Mouse (Mus musculus): ENCODE results near the gene Shmt1. TPM values are rescaled to one million over a fixed set of nuclear protein-coding genes. Genes with fewer than 3 reads are reported as not detected.

Gene Shmt1
- polyA plus RNA-seq, 1 experiment, result 27.4 TPM

DNA sequence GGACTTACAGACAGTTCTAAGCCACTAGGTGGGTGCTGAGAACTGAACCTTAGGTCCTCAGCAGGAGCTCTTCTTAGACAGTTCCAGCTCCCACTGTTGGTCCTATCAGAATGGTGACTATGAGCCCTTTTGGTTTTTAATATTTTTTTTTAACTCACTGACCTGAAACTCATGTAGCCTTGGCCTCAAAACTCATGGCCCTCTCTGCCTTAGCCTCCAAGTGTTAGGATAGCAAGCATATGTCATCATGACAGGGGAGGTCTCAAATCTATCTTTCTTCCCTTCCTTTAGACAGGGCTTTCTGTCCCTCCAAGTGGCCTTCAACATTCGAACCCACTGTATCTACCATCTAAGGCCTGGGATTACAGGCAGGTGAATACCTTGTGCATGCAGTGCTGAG lies 10.6 kb downstream of the Shmt1 start:
- H3K27me3 ChIP-seq (ENCODE audit: control insufficient read depth, insufficient read depth, low read length), result no peaks in the 10 kb centered on the region
- no peak for DNase-seq
- TF ChIP-seq CTCF (IDR thresholded peaks at IDR 0.05; ENCODE audit: borderline replicate concordance, control insufficient read depth, extremely low read depth, insufficient read depth, low read length, poor library complexity) (no peak), POLR2A (IDR thresholded peaks at IDR 0.05; ENCODE audit: control insufficient read depth, extremely low read depth, insufficient read depth, low read length, poor library complexity) (no peak)
- no peak overlapping the region for H3K27ac ChIP-seq (ENCODE audit: control insufficient read depth, insufficient read depth, low read length)
- 96% methylated on average over 1 of the region's 1 CpGs for WGBS
- no peak overlapping the region for H3K4me3 ChIP-seq (ENCODE audit: control insufficient read depth, insufficient read depth, low read length)
- no peaks in the 10 kb centered on the region for H3K36me3 ChIP-seq (ENCODE audit: control insufficient read depth, insufficient read depth, low read length)
- H3K4me1 ChIP-seq (replicated peaks; ENCODE audit: control insufficient read depth, insufficient read depth, low read length), result no peaks in the 10 kb centered on the region

- H3K36me3 ChIP-seq (ENCODE audit: control insufficient read depth, insufficient read depth, low read length), result no peaks in the 10 kb centered on the region
Observed at GRCm38 (mm10) chr11:60799977-60800376, 11.5 kb downstream of the Shmt1 start.

DNA sequence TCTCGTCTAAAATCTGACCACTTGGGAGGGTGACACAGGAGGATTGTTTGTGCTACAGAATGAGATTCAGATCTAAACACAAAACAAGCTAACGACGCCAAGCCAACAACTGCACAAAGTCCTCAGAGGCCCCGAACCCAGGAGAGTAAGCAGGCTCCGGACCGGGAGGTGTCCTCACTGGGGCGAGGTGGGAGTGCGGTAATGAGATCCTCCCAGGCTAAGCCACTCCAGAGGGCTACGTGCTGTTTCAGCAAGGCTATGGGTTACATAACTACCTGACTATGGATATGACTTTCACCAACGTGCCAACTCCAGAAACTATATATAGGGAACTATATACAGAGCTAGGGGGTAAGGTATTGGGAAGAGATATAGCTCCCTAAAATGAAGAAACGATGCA lies 15.2 kb downstream of the Shmt1 start:
- peaks cover 9% of the 10 kb centered on the region; the same call in 1 of the 2 replicates for H3K36me3 ChIP-seq (ENCODE audit: control insufficient read depth, insufficient read depth, low read length)
- H3K4me1 ChIP-seq (replicated peaks; ENCODE audit: control insufficient read depth, insufficient read depth, low read length), result no peaks in the 10 kb centered on the region
- H3K4me3 ChIP-seq (ENCODE audit: control insufficient read depth, insufficient read depth, low read length), result no peak overlapping the region
- no peak overlapping the region for H3K27ac ChIP-seq (ENCODE audit: control insufficient read depth, insufficient read depth, low read length)
- WGBS, result 96% methylated on average over 11 of the region's 11 CpGs
- DNase-seq, result no peak
- TF ChIP-seq POLR2A (IDR thresholded peaks at IDR 0.05; ENCODE audit: control insufficient read depth, extremely low read depth, insufficient read depth, low read length, poor library complexity) (no peak), CTCF (IDR thresholded peaks at IDR 0.05; ENCODE audit: borderline replicate concordance, control insufficient read depth, extremely low read depth, insufficient read depth, low read length, poor library complexity) (no peak)
- H3K27me3 ChIP-seq (ENCODE audit: control insufficient read depth, insufficient read depth, low read length), result no peaks in the 10 kb centered on the region

More at GRCm38 (mm10) chr11:60799977-60800376, 11.5 kb downstream of the Shmt1 start:
- no peak overlapping the region for H3K4me3 ChIP-seq (ENCODE audit: control insufficient read depth, insufficient read depth, low read length)
- no peaks in the 10 kb centered on the region for H3K27me3 ChIP-seq (ENCODE audit: control insufficient read depth, insufficient read depth, low read length)
- WGBS, result 95% methylated on average over 4 of the region's 4 CpGs
- no peak overlapping the region for H3K27ac ChIP-seq (ENCODE audit: control insufficient read depth, insufficient read depth, low read length)
- H3K4me1 ChIP-seq (replicated peaks; ENCODE audit: control insufficient read depth, insufficient read depth, low read length), result no peaks in the 10 kb centered on the region
- TF ChIP-seq CTCF (IDR thresholded peaks at IDR 0.05; ENCODE audit: borderline replicate concordance, control insufficient read depth, extremely low read depth, insufficient read depth, low read length, poor library complexity) (no peak), POLR2A (IDR thresholded peaks at IDR 0.05; ENCODE audit: control insufficient read depth, extremely low read depth, insufficient read depth, low read length, poor library complexity) (no peak)
- no peak for DNase-seq

- peaks cover 45% of the 10 kb centered on the region for H3K36me3 ChIP-seq (ENCODE audit: control insufficient read depth, insufficient read depth, low read length)
- no peak for DNase-seq
- H3K27ac ChIP-seq (ENCODE audit: control insufficient read depth, insufficient read depth, low read length), result no peak overlapping the region
- no peaks in the 10 kb centered on the region for H3K4me1 ChIP-seq (replicated peaks; ENCODE audit: control insufficient read depth, insufficient read depth, low read length)
- H3K4me3 ChIP-seq (ENCODE audit: control insufficient read depth, insufficient read depth, low read length), result no peak overlapping the region
- TF ChIP-seq POLR2A (IDR thresholded peaks at IDR 0.05; ENCODE audit: control insufficient read depth, extremely low read depth, insufficient read depth, low read length, poor library complexity) (no peak), CTCF (IDR thresholded peaks at IDR 0.05; ENCODE audit: borderline replicate concordance, control insufficient read depth, extremely low read depth, insufficient read depth, low read length, poor library complexity) (no peak)
- WGBS, result 95% methylated on average over 2 of the region's 2 CpGs
- H3K27me3 ChIP-seq (ENCODE audit: control insufficient read depth, insufficient read depth, low read length), result no peaks in the 10 kb centered on the region
Observed at GRCm38 (mm10) chr11:60790472-60790871, 21.0 kb downstream of the Shmt1 start.

GRCm38 (mm10) chr11:60787595-60787994 lies 23.9 kb downstream of the Shmt1 start:
- WGBS, result 59% methylated on average over 1 of the region's 1 CpGs
- Histone ChIP-seq H3K4me1 (replicated peaks; ENCODE audit: control insufficient read depth, insufficient read depth, low read length) (no peaks in the 10 kb centered on the region), H3K27ac (ENCODE audit: control insufficient read depth, insufficient read depth, low read length) (no peak overlapping the region), H3K4me3 (ENCODE audit: control insufficient read depth, insufficient read depth, low read length) (no peak overlapping the region), H3K27me3 (ENCODE audit: control insufficient read depth, insufficient read depth, low read length) (no peaks in the 10 kb centered on the region), H3K36me3 (ENCODE audit: control insufficient read depth, insufficient read depth, low read length) (peaks cover 61% of the 10 kb centered on the region)
- no peak for DNase-seq
- TF ChIP-seq POLR2A (IDR thresholded peaks at IDR 0.05; ENCODE audit: control insufficient read depth, extremely low read depth, insufficient read depth, low read length, poor library complexity) (no peak), CTCF (IDR thresholded peaks at IDR 0.05; ENCODE audit: borderline replicate concordance, control insufficient read depth, extremely low read depth, insufficient read depth, low read length, poor library complexity) (no peak)

DNA sequence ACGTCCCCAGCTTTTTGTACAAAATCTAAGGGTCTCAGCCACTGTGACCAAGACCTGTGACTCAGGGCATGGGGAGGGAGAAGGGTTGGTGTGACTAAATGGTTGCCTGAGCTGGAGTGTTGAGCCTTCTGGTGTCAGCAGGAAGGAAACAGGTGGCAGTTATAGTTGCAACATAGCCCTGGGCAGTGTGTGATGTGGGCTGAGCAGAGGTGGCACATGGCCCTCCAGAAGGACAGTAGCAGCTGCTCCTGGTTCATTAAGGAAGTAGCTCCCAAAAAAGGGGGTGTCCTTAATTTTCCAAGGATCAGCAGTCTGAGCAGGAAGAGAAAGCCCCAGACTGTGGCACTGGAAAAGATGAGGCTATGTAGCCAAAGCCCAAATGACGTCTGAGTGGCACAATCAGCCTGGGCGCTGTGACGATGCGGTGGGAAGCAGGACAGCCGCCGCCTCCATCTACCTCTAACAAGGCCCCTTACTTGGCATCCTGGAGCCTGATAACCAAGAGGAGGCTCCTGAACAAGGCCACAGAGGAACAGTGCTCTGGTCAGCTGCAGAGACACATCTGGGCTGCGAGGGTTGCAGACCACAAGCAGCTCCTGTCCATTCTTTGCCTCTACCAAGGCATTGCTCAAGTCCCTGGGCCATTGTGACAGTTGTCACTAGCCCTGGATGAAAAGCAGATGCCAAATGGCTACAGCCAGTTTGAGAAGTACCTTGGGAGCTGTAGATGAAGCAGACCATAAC lies 27.2 kb downstream of the Shmt1 start:
- H3K4me1 ChIP-seq (replicated peaks; ENCODE audit: control insufficient read depth, insufficient read depth, low read length), result peaks cover 23% of the 10 kb centered on the region
- H3K36me3 ChIP-seq (ENCODE audit: control insufficient read depth, insufficient read depth, low read length), result peaks cover 51% of the 10 kb centered on the region
- 89% methylated on average over 8 of the region's 8 CpGs for WGBS
- no peak for DNase-seq
- no peak overlapping the region for H3K4me3 ChIP-seq (ENCODE audit: control insufficient read depth, insufficient read depth, low read length)
- TF ChIP-seq CTCF (IDR thresholded peaks at IDR 0.05; ENCODE audit: borderline replicate concordance, control insufficient read depth, extremely low read depth, insufficient read depth, low read length, poor library complexity) (no peak), POLR2A (IDR thresholded peaks at IDR 0.05; ENCODE audit: control insufficient read depth, extremely low read depth, insufficient read depth, low read length, poor library complexity) (no peak)
- H3K27me3 ChIP-seq (ENCODE audit: control insufficient read depth, insufficient read depth, low read length), result no peaks in the 10 kb centered on the region
- H3K27ac ChIP-seq (ENCODE audit: control insufficient read depth, insufficient read depth, low read length), result no peak overlapping the region

Data from thymus, adult 2 months (tissue).